Mouse (Mus musculus): ENCODE data around the gene Camk2d.

DNA sequence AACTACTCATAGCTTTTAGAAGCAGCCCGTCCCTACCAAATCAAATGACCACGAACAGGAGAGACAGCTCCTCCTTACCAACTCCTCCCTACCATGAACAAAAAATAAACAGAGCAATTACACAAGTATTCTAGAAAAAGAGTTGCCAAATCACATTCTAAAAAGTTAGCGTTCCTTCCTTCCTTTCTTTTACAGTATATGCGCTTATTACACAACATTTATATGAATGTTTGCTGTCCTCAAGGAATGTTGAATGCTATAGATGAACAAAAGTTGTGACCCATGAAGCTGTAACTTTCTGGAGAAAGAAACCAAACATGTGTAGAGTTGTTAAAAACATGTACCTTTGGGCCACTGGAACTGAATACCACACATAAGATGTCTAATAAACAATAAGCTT is 31.9 kb downstream of the Camk2d start:
- TF ChIP-seq POLR2A (IDR thresholded peaks at IDR 0.05; ENCODE audit: insufficient read depth, low read depth, low read length) (no peak), CTCF (IDR thresholded peaks at IDR 0.05; ENCODE audit: insufficient read depth, low read depth, low read length) (no peak)

Measured in olfactory bulb, adult 2 months (tissue).